Mouse (Mus musculus) heart, adult 18-20 months (tissue): ENCODE measurements around the gene Arntl. TPM values are rescaled to one million over a fixed set of nuclear protein-coding genes. Genes with fewer than 3 reads are reported as not detected.

Experiments
- DNase-seq, 2 experiments: peaks; one replicate each; pipeline ENCODE4 v3.0.0; 2021 to 2022; ENCODE audit warnings: mixed read lengths in 1 of 2
- total RNA-seq, 2 experiments: library from RNA; stranded (reverse); gene quantifications; 2 replicates each; pipeline ENCODE4 v1.2.3; 2021

Arntl gene
- total RNA-seq, 2 experiments from 2014 or later = 18.5 to 22.6 TPM

GRCm38 (mm10) chr7:113289211-113289610 is 81.9 kb downstream of the Arntl start:
- DNase-seq = no peak

- no peak for DNase-seq
These were observed 84.5 kb downstream of the Arntl start for GRCm38 (mm10) chr7:113291741-113292140.

- DNase-seq = no peak
These were observed 84.9 kb downstream of the Arntl start for GRCm38 (mm10) chr7:113292193-113292592.

GRCm38 (mm10) chr7:113294598-113294997 is 87.3 kb downstream of the Arntl start:
- no peak for DNase-seq

GRCm38 (mm10) chr7:113295077-113295890 is 88.0 kb downstream of the Arntl start:
- DNase-seq = no peak

- DNase-seq = no peak
These were observed 90.5 kb downstream of the Arntl start for GRCm38 (mm10) chr7:113297813-113298212.

- peak in 1 of 2 experiments; percentile 14 for DNase-seq
These were observed 102.9 kb downstream of the Arntl start for GRCm38 (mm10) chr7:113310136-113310535.

GRCm38 (mm10) chr7:113311784-113312183 is 104.5 kb downstream of the Arntl start:
- peak; percentile 43 to 80 for DNase-seq

GRCm38 (mm10) chr7:113320128-113320527 is 112.9 kb downstream of the Arntl start:
- DNase-seq = no peak

GRCm38 (mm10) chr7:113334036-113334435 is 126.8 kb downstream of the Arntl start:
- DNase-seq = no peak

- no peak for DNase-seq
These were observed 128.0 kb downstream of the Arntl start for GRCm38 (mm10) chr7:113335250-113335649.

GRCm38 (mm10) chr7:113347271-113347670 is 140.0 kb downstream of the Arntl start:
- DNase-seq = peak; percentile 19 to 33

- DNase-seq = no peak
These were observed 140.4 kb downstream of the Arntl start for GRCm38 (mm10) chr7:113347694-113348093.

GRCm38 (mm10) chr7:113349089-113349488 is 141.8 kb downstream of the Arntl start:
- no peak for DNase-seq

Other genes with a start within 250 kb of the Arntl start
- gene Btbd10, start 161.9 kb downstream of the Arntl start, total RNA-seq = 10 to 100 TPM; 10.3 to 11.9 TPM
- gene Pth, start 181.1 kb downstream of the Arntl start, total RNA-seq = not detected